Mouse (Mus musculus): Measurements from ENCODE around the gene Plekhs1. TPM values are rescaled to one million over a fixed set of nuclear protein-coding genes. Genes with fewer than 3 reads are reported as not detected.

Plekhs1 gene
- polyA plus RNA-seq (2015; fragmentation: Nextera tagmentation; extraction: Ambion mirVana): 0.17 TPM in 1 of 2 replicates, not detected in the other

- ATAC-seq (replicated peaks): no peak
- Histone ChIP-seq H3K9me3 (no peaks in the 10 kb centered on the region), H3K36me3 (no peaks in the 10 kb centered on the region), H3K4me2 (replicated peaks) (no peak within 1 kb of the TSS), H3K27me3 (no peaks in the 10 kb centered on the region), H3K4me1 (peaks cover 8% of the 10 kb centered on the region; the same call in 1 of the 2 replicates), H3K27ac (replicated peaks) (no peak within 1 kb of the TSS), H3K4me3 (no peak within 1 kb of the TSS), H3K9ac (replicated peaks) (no peak within 1 kb of the TSS)
- 50% methylated on average over 10 of the region's 10 CpGs for WGBS
These were observed at the start of gene Plekhs1 for GRCm38 (mm10) chr19:56461522-56462101. Plekhs1 (plus strand) TSS chr19:56461640.

- ATAC-seq (replicated peaks): no peak
- Histone ChIP-seq H3K9ac (replicated peaks) (no peak overlapping the region), H3K27ac (replicated peaks) (no peak overlapping the region), H3K4me1 (peaks cover 6% of the 10 kb centered on the region), H3K9me3 (no peaks in the 10 kb centered on the region), H3K27me3 (no peaks in the 10 kb centered on the region), H3K36me3 (no peaks in the 10 kb centered on the region), H3K4me3 (no peak overlapping the region), H3K4me2 (replicated peaks) (no peak overlapping the region)
- WGBS: 78% methylated on average over 4 of the region's 4 CpGs
These were observed 43.0 kb upstream of the Plekhs1 start for GRCm38 (mm10) chr19:56418404-56418803.

GRCm38 (mm10) chr19:56419452-56419851 is 42.0 kb upstream of the Plekhs1 start:
- ATAC-seq (replicated peaks): no peak
- H3K36me3 ChIP-seq: no peaks in the 10 kb centered on the region
- H3K4me2 ChIP-seq (replicated peaks): no peak overlapping the region
- no peak overlapping the region for H3K27ac ChIP-seq (replicated peaks)
- H3K4me1 ChIP-seq: peaks cover 10% of the 10 kb centered on the region
- no peak overlapping the region for H3K4me3 ChIP-seq
- H3K9me3 ChIP-seq: no peaks in the 10 kb centered on the region
- no peak overlapping the region for H3K9ac ChIP-seq (replicated peaks)
- H3K27me3 ChIP-seq: no peaks in the 10 kb centered on the region
- WGBS: 70% methylated on average over 9 of the region's 9 CpGs

- no peak overlapping the region for H3K27ac ChIP-seq (replicated peaks)
- 92% methylated on average over 3 of the region's 3 CpGs for WGBS
- ATAC-seq (replicated peaks): no peak
These were observed 41.1 kb upstream of the Plekhs1 start for GRCm38 (mm10) chr19:56420345-56420744.

GRCm38 (mm10) chr19:56422476-56423338 is 38.7 kb upstream of the Plekhs1 start:
- Histone ChIP-seq H3K27ac (replicated peaks) (0 out of 2 replicates have a peak overlapping the region, but pooled peaks have one; percentile 18), H3K9me3 (no peaks in the 10 kb centered on the region), H3K36me3 (no peaks in the 10 kb centered on the region), H3K4me3 (no peak overlapping the region), H3K9ac (replicated peaks) (no peak overlapping the region), H3K27me3 (no peaks in the 10 kb centered on the region), H3K4me1 (peaks cover 20% of the 10 kb centered on the region), H3K4me2 (replicated peaks) (no peak overlapping the region)
- ATAC-seq (replicated peaks): peak; percentile 51
- 41% methylated on average over 14 of the region's 14 CpGs for WGBS

More at GRCm38 (mm10) chr19:56420345-56420744, 41.1 kb upstream of the Plekhs1 start:
- H3K27me3 ChIP-seq: no peaks in the 10 kb centered on the region
- H3K9me3 ChIP-seq: no peaks in the 10 kb centered on the region
- H3K4me1 ChIP-seq: peaks cover 10% of the 10 kb centered on the region
- no peak overlapping the region for H3K4me3 ChIP-seq
- no peak overlapping the region for H3K4me2 ChIP-seq (replicated peaks)
- H3K36me3 ChIP-seq: no peaks in the 10 kb centered on the region
- no peak overlapping the region for H3K9ac ChIP-seq (replicated peaks)

GRCm38 (mm10) chr19:56423370-56423769 is 38.1 kb upstream of the Plekhs1 start:
- Histone ChIP-seq H3K4me3 (no peak overlapping the region), H3K4me2 (replicated peaks) (no peak overlapping the region), H3K9ac (replicated peaks) (no peak overlapping the region), H3K36me3 (no peaks in the 10 kb centered on the region), H3K27ac (replicated peaks) (no peak overlapping the region), H3K9me3 (no peaks in the 10 kb centered on the region), H3K4me1 (peaks cover 20% of the 10 kb centered on the region), H3K27me3 (no peaks in the 10 kb centered on the region)
- 53% methylated on average over 12 of the region's 12 CpGs for WGBS
- ATAC-seq (replicated peaks): no peak; the same call in 1 of the 2 replicates

GRCm38 (mm10) chr19:56424606-56425395 is 36.6 kb upstream of the Plekhs1 start:
- ATAC-seq (replicated peaks): no peak
- Histone ChIP-seq H3K9ac (replicated peaks) (no peak overlapping the region), H3K9me3 (no peaks in the 10 kb centered on the region), H3K4me1 (peaks cover 20% of the 10 kb centered on the region), H3K36me3 (no peaks in the 10 kb centered on the region), H3K27me3 (no peaks in the 10 kb centered on the region), H3K4me2 (replicated peaks) (no peak overlapping the region), H3K27ac (replicated peaks) (no peak overlapping the region), H3K4me3 (no peak overlapping the region)
- 73% methylated on average over 17 of the region's 17 CpGs for WGBS

- H3K4me2 ChIP-seq (replicated peaks): no peak overlapping the region
- no peak for ATAC-seq (replicated peaks)
- peak overlapping the region; percentile 19; the same call in 1 of the 2 replicates for H3K27ac ChIP-seq (replicated peaks)
- no peaks in the 10 kb centered on the region for H3K27me3 ChIP-seq
- H3K4me3 ChIP-seq: no peak overlapping the region
- no peaks in the 10 kb centered on the region for H3K36me3 ChIP-seq
- WGBS: 59% methylated on average over 9 of the region's 9 CpGs
- no peak overlapping the region for H3K9ac ChIP-seq (replicated peaks)
- peaks cover 20% of the 10 kb centered on the region for H3K4me1 ChIP-seq
- H3K9me3 ChIP-seq: no peaks in the 10 kb centered on the region
These were observed 35.9 kb upstream of the Plekhs1 start for GRCm38 (mm10) chr19:56425492-56425891.

- no peak overlapping the region for H3K4me2 ChIP-seq (replicated peaks)
- no peak overlapping the region for H3K4me3 ChIP-seq
- H3K4me1 ChIP-seq: peaks cover 10% of the 10 kb centered on the region; the same call in 1 of the 2 replicates
- no peaks in the 10 kb centered on the region for H3K9me3 ChIP-seq
- ATAC-seq (replicated peaks): no peak
- no peak overlapping the region for H3K9ac ChIP-seq (replicated peaks)
- WGBS: 76% methylated on average over 8 of the region's 8 CpGs
- no peaks in the 10 kb centered on the region for H3K36me3 ChIP-seq
- no peak overlapping the region for H3K27ac ChIP-seq (replicated peaks)
- no peaks in the 10 kb centered on the region for H3K27me3 ChIP-seq
These were observed 31.1 kb upstream of the Plekhs1 start for GRCm38 (mm10) chr19:56430369-56430768.

GRCm38 (mm10) chr19:56432706-56433105 is 28.7 kb upstream of the Plekhs1 start:
- H3K9me3 ChIP-seq: no peaks in the 10 kb centered on the region

GRCm38 (mm10) chr19:56433581-56433980 is 27.9 kb upstream of the Plekhs1 start:
- no peak overlapping the region for H3K9ac ChIP-seq (replicated peaks)
- H3K4me1 ChIP-seq: no peaks in the 10 kb centered on the region
- no peaks in the 10 kb centered on the region for H3K27me3 ChIP-seq
- no peak overlapping the region for H3K4me3 ChIP-seq
- no peaks in the 10 kb centered on the region for H3K9me3 ChIP-seq
- no peak overlapping the region for H3K27ac ChIP-seq (replicated peaks)
- ATAC-seq (replicated peaks): no peak
- H3K4me2 ChIP-seq (replicated peaks): no peak overlapping the region
- WGBS: 87% methylated on average over 7 of the region's 7 CpGs
- H3K36me3 ChIP-seq: no peaks in the 10 kb centered on the region

More at GRCm38 (mm10) chr19:56432706-56433105, 28.7 kb upstream of the Plekhs1 start:
- Histone ChIP-seq H3K9ac (replicated peaks) (no peak overlapping the region), H3K36me3 (no peaks in the 10 kb centered on the region), H3K4me3 (no peak overlapping the region), H3K27me3 (no peaks in the 10 kb centered on the region), H3K4me1 (no peaks in the 10 kb centered on the region), H3K27ac (replicated peaks) (no peak overlapping the region), H3K4me2 (replicated peaks) (no peak overlapping the region)
- ATAC-seq (replicated peaks): no peak
- 80% methylated on average over 10 of the region's 10 CpGs for WGBS

GRCm38 (mm10) chr19:56436380-56436779 is 25.1 kb upstream of the Plekhs1 start:
- no peak for ATAC-seq (replicated peaks)
- WGBS: 89% methylated on average over 13 of the region's 13 CpGs
- Histone ChIP-seq H3K4me2 (replicated peaks) (no peak overlapping the region), H3K9ac (replicated peaks) (no peak overlapping the region), H3K27ac (replicated peaks) (no peak overlapping the region), H3K4me1 (no peaks in the 10 kb centered on the region), H3K4me3 (no peak overlapping the region), H3K9me3 (no peaks in the 10 kb centered on the region), H3K27me3 (no peaks in the 10 kb centered on the region), H3K36me3 (no peaks in the 10 kb centered on the region)

Data from forebrain, embryonic 15.5 days (tissue).